Mouse (Mus musculus): Measurements from ENCODE around the gene Armh1.

- TF ChIP-seq POLR2A (IDR thresholded peaks at IDR 0.05; ENCODE audit: borderline replicate concordance, extremely low read depth, insufficient read depth, insufficient read length, poor library complexity, severe bottlenecking) (no peak), CTCF (IDR thresholded peaks at IDR 0.05; ENCODE audit: borderline replicate concordance, extremely low read depth, insufficient read depth, insufficient read length) (no peak)
Measured at GRCm38 (mm10) chr4:117252755-117253154, 830 bp upstream of the Armh1 start.

Measured in brain, embryonic 14.5 days (tissue).